Mouse (Mus musculus) mouse trophoblast stem cell (cell line): ENCODE results near the gene Syne1.

Experiments
- in situ Hi-C, 2 experiments: fragments of 300-500 bp; cut with MseI, MboI; formaldehyde crosslinking; loops; 2 replicates in 1 of 2; 3 replicates in 1 of 2; pipeline ENCODE4 v1.15.1; 2025

Gene Syne1

GRCm38 (mm10) chr10:5520695-5521094 is 30.6 kb downstream of the Syne1 start:
- in situ Hi-C loops = no loop called here

GRCm38 (mm10) chr10:5515330-5515729 is 36.0 kb downstream of the Syne1 start:
- in situ Hi-C loops = no loop called here

DNA sequence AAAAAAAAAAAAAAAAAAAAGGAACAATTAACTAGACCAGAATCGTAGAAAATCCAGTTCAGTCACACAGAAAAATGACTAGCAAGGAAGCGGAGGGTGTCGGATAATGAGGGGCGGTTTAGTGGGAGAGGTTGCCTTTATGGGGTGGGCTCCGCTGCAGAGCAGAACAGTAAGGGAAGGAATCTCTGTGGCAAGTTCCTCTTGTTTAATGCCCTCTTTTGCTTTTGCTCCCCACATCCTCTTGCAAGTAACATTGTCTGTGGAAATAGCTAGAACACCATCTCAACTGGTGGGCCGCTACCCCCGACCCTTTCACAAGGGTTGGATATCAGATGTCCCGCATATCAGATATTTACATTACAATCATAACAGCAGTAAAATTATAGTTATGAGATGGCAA is 37.1 kb downstream of the Syne1 start:
- in situ Hi-C loops = no loop called here

- in situ Hi-C loops = no loop called here
Observed at GRCm38 (mm10) chr10:5512285-5512684, 39.0 kb downstream of the Syne1 start.

- in situ Hi-C loops = no loop called here
Observed at GRCm38 (mm10) chr10:5511403-5511802, 39.9 kb downstream of the Syne1 start.

GRCm38 (mm10) chr10:5507478-5507877 is 43.8 kb downstream of the Syne1 start:
- in situ Hi-C loops = no loop called here

- in situ Hi-C loops = no loop called here
Observed at GRCm38 (mm10) chr10:5504761-5505160, 46.5 kb downstream of the Syne1 start.

GRCm38 (mm10) chr10:5503909-5504308 is 47.4 kb downstream of the Syne1 start:
- in situ Hi-C loops = no loop called here

DNA sequence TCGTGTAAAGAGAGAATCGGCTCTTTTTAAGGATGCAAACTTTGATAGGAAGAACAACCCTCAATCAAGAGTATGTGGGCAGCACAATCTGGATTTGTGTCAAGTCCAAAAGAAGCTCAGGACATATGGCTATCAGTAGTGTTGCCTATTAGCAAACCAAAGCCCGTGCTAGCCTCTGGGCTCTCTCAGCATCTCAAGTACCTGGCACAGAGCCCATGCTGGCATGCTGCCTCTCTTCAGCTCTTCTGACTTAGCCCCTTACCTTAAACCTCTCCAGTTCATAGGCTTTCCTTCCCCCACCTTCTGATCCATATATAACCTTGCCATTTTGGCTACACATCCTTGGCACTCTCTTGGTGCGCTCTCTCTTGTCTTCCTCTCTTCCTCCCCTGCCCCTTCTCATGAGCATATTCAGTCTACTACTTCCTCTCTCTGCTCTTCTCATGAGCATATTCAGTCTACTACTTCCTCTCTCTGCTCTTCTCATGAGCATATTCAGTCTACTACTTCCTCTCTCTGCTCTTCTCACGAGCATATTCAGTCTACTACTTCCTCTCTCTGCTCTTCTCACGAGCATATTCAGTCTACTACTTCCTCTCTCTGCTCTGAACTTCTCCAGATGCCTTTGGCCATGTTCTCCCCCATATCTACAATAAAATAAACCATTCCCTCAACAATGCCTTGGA is 51.5 kb downstream of the Syne1 start:
- in situ Hi-C loops = loop anchor here in 1 of 2 experiments (10.0 kb wide), 1 partner anchor 285 kb away; no protein-coding TSS in a partner anchor

GRCm38 (mm10) chr10:5497859-5498258 is 53.4 kb downstream of the Syne1 start:
- in situ Hi-C loops = loop anchor here in 1 of 2 experiments (10.0 kb wide), 1 partner anchor 287 kb away; no protein-coding TSS in a partner anchor

DNA sequence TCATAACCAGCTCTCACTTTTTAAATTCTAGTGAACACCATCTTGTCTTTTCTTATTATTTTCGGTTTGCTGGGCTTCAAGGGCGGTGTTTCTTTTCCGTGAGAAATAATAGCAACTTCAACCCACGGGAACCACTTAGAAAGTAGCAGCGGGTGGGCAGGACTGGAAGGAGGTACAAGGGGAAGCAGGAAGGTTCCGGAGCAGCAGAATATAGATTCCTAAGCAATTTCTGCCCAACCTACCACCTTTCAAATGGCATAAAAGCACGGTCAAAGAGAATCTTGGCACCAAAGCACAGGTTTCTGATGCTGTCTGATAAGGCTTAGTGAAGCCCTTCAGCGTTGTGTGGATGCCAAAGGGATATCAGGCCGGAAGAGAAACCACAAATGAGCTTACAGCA is 60.2 kb downstream of the Syne1 start:
- in situ Hi-C loops = loop anchor here in 1 of 2 experiments (10.0 kb wide), 1 partner anchor 294 kb away; no protein-coding TSS in a partner anchor

GRCm38 (mm10) chr10:5490029-5490428 is 61.3 kb downstream of the Syne1 start:
- in situ Hi-C loops = loop anchor here in 1 of 2 experiments (10.0 kb wide), 1 partner anchor 295 kb away; no protein-coding TSS in a partner anchor

GRCm38 (mm10) chr10:5488097-5488496 is 63.2 kb downstream of the Syne1 start:
- in situ Hi-C loops = no loop called here

DNA sequence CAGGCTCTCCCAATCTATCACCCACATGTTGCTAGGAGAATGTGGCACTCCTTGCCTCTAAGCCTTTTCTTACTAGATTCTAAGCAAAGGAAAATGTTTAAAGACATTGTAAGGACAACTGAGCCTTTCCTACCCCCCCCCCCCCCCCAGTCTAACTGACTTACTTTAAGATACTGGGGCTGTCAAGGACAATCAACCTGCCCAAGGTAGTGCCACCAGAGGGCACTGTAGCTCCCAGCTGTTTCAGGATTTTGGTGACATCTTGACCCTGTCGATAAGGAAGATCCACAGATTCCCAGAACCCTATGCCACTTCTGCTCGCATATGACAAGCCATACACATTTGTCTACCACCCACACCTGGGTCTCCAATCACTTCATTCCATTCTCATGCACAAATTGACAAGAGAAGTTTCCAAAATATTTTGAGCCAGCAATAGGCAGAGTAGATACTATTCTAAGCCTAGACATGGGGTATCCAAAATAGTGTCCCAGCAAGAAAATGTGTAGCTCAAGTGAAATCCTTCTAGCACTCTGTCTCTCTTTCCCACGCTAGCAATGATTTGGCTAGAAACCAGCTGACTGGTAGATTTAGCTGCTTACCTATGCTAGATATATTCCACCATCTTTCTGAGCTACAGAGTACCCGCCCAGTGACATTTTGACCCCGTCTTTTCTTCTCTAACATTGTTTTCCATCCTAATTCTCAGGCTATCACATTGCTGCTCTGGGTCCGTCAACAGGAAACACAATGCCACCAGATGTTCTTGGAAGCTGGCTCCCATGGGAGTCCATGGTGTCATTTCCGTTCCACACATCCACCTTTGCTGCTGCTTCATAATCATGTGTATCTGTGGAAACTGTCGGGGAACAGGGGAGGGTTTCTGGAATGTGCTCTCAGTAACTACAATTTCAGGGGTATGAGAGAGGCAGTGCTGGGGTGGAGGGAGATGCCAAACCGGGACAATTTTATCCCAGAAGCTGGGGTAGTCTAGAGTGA is 70.4 kb downstream of the Syne1 start:
- in situ Hi-C loops = no loop called here

DNA sequence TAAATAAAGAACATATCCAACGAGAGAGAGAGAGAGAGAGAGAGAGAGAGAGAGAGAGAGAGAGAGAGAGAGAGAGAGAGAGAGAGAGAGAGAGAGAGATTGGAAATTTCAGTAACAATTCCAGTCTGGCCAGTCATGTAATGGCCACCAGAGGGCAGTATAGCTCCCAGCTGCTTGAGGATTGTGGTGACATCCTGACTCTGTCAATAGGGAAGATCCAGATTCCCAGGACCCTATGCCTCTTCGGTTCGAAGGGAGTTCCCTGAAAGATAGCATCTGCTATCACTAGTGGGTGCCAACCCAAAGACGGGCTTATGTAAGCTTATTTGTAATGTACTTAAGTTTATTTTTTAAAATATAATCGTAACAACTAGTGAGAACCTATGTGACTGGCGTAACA is 71.2 kb downstream of the Syne1 start:
- in situ Hi-C loops = no loop called here

DNA sequence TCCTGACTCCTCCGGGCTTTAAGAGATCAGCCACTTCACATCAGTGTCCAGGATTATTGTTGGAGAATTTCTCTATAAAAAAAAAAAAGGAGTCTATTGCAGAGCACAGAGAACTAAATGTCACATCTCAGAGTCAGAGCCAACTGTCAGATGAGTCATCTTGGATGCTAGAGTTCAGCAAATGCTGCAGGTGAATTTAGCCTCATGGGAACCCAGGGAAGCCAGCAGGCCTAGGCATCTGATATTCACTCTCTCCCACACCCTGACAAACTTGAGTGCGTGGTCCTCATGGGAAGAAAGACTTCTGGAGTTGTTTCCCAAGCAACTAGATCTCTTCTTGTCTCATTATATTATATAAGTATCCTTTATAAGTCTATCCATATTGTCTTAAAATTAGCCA is 82.6 kb downstream of the Syne1 start:
- in situ Hi-C loops = no loop called here

DNA sequence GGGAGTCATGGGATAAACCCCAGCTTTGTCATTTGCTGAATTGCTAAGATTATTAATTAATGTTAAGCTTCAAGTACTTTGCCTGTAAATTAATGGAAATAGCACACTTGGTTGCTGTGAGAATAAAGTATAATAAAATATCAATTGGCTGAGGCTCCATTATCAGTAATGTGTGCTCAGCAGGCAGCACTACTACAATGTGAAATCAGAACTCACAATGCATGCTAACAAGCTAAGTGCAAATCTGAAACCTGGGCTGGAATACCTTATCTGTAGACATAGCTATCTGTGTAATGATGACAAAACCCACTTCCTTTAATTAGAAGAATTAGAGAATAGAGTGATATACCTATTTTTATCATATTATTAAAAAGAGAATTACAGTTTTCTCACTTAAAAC is 97.5 kb downstream of the Syne1 start:
- in situ Hi-C loops = no loop called here

- in situ Hi-C loops = no loop called here
Observed at GRCm38 (mm10) chr10:5449944-5450343, 101.3 kb downstream of the Syne1 start.

- in situ Hi-C loops = no loop called here
Observed at GRCm38 (mm10) chr10:5447950-5448716, 103.1 kb downstream of the Syne1 start.

- in situ Hi-C loops = no loop called here
Observed at GRCm38 (mm10) chr10:5445313-5445712, 106.0 kb downstream of the Syne1 start.

DNA sequence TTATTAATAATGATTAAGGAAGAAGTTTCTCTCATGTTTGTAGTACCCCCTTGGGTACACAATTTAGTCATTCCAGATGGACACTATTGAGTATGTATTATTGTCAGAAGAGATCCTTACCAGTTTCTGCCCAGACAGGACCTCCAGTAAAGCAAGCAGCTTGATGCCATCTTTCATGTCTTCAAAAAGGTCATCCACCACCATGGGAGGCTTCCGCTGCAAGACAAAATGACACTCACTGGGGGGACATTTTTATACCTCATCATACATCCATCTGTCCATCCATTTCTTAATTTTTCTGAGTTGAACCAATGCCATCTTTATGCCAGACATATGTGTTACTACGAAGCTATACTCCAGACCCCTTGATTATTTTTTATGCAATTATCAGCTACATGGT is 108.3 kb downstream of the Syne1 start:
- in situ Hi-C loops = no loop called here
